Mouse (Mus musculus): ENCODE measurements around the gene Txnrd2.

Gene Txnrd2

DNA sequence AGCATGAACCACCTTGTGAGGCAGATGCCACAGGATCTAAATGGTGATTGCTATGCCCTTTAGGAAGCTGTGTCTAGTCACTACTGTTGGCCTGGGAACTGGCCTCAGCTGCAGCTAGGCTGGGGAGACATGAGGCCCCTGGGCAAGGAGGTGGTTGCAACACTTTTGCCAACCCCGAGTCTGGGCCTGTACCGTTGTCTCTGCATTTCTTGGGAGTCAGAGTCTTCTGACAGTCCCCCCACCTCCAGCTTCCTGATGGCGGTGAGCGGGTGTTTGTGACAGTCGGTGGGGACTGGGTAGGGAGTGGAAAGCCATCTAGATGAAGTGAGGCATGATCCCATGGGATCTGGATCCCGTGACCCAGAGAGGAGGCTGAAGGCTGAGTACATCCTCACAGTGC is 29.2 kb downstream of the Txnrd2 start:
- DNase-seq = no peak

DNA sequence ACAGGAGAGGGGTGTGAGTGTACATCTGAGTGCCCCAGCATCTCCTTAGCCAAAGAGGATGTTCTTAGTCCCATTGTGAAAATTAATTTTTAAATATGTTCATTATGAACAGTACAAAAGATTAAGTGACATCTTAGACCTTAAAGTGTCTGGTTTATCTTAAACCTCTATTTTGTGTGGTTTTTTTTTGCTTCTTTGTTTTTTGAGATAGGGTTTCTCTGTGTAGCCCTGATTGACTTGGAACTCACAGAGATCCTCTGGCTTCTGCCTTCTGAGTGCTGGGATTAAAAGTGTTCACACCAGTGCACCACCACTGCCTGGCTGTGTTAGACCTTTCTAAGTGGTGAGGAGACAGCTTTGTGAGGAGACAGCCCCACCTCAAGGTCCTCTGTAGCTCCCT is 32.5 kb downstream of the Txnrd2 start:
- DNase-seq = no peak

GRCm38 (mm10) chr16:18459335-18459954 is 33.3 kb downstream of the Txnrd2 start:
- DNase-seq = no peak

DNA sequence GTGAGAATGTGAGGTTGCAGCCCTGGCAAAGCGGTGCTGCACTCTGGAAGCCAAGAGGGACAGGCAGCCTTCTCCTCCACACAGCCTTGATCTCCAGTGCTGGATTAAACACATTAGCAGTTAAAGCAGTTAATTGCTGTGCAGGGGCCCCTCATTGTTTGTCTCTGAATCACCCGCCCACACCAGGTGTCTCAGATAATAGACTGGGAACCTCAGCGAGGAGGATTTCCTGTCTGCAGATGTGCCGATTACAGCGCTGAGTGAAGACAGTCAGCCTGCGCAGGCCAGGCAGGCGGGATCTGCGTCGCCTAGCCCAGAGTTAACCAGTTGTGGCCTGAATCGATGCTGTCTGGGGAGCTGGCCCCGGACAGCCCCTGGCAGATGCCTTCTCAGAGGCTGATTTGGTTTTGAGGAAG is 33.8 kb downstream of the Txnrd2 start:
- no peak for DNase-seq

GRCm38 (mm10) chr16:18460826-18461225 is 34.6 kb downstream of the Txnrd2 start:
- DNase-seq = no peak

DNA sequence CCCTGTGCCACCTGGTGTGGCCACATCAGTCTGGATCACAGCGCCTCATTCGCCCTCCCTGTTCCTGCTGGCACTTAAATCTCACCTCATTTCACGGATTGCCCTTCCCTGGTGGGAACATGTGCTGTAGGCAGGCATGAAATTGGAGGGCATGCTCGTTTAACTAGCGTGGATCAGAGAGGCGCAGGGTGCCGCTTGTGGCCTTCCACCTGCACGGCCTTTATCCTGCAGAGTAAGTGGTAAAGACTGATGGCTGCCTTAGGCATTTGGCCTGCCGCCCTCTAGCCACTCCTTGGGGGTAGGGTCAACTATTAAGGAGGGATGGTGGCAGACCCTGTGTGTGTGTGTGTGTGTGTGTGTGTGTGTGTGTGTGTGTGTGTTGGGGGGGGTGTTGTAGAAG is 35.8 kb downstream of the Txnrd2 start:
- DNase-seq = no peak

DNA sequence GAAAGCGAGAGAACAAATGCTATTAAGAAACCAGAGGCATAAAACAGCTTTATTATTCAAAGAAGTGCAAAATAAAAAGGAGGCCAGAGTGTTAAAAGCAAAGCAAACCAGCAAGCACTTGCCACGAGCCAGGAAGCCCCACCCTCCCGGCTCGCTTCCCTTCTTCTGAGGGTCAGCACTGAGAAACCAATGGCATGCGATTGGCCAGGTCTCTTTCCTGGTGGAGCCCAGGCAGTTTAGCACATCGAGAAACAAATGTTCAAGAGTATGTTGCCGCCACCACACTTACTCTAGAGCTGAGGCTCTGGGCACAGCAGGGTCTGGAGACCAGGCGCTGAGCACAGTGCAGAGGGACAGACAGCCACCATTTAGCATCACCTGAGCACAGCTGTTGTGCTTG is 36.4 kb downstream of the Txnrd2 start:
- no peak for DNase-seq

DNA sequence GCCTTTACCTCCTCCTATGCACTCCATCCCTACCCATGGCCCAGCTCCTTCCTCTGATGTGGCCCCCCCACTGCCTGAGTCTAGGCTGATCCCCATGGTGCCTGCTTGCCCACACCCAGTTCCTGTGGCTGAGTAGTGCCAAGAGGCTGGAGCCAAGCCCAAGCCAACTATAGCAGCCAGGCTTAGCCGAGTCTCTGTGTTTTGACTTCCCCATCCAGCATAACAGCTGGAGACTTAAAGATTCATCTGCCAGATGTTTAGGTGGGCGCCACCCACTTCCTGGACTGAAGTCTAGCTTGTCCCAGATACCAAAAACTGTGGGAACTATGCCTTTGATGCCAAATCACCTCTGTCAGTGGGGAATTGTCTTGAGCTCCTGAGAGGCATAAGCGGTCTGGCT is 38.1 kb downstream of the Txnrd2 start:
- DNase-seq = no peak

DNA sequence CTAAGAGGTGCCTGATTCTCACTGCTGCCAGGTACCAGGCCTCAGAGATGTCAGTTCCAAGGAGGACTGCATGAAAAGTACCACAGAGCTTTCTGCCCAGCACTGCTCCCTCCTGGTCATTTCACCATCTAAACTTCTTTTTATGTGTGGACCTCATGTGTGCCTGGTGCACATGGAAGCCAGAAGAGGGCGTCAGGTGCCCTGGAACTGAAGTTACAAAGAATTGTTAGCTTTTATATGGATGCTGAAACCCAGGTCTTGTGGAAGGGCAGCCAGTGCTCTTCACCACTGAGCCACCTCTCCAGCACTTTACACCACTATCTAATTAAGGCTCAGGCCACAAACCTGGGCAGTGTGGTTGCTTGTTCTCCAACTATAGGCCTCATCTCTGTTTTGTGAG is 44.6 kb downstream of the Txnrd2 start:
- DNase-seq = no peak

DNA sequence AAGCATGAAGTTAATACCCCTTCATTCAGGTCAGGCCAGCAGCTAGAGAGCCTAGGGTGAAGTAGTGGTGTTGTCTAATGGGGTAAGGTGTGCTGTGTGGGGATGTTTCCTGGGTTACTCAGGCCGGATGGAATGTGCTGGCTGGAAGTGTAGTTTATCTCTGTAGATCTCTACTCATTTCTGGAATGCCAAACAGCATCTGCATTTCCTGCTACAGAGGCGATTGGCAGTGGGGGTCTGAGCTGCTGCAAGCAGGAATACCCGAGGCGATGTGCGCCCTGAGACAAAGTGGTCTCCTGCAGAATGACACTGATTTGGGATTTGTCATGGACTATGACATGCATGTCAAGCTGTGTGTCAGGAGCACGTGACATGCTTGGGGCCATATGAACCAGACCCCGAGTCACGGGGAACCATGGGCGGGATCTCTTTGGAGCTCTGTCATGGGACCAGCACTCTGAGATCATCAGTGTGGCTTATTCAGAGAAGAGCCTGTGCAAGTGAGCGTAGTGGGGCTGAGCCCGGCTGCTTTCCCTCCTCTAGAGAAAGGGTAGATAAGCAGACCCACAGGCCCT is 45.3 kb downstream of the Txnrd2 start:
- no peak for DNase-seq

DNA sequence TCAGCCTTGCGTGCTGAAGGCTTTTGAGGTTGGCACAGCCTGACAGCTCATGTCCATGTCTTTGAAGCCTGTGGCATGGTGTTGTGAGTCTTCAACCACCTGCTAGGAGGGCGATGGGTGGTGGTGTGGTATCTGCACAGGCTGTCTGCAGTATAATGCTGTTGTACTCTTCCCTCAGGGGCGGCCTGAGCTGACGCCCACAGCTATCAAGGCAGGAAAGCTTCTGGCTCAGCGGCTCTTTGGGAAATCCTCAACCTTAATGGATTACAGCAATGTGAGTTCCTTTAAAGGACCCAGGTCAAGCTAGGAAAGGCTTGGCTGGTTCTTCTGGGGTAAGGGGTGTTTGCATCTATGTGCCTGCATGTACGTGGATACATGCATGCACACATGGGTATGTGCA is 45.8 kb downstream of the Txnrd2 start:
- DNase-seq = no peak

DNA sequence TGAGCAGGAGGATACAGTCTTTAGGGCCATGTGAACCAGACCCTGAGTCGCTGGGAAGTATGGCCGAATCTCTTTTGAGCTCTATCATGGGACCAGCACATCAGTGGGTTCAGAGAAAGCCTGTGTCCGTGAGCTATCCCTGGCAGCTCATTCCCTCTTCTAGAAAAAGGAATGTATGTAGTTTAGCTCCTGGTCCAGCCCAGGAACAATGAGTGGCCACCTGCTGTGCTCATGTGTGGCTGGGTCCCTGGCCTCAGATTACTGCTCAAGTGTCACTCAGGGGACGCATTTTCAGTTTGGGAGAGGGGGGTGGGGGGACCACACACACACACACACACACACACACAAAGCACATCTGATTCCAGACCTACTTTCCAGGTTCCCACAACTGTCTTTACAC is 46.2 kb downstream of the Txnrd2 start:
- no peak for DNase-seq

DNA sequence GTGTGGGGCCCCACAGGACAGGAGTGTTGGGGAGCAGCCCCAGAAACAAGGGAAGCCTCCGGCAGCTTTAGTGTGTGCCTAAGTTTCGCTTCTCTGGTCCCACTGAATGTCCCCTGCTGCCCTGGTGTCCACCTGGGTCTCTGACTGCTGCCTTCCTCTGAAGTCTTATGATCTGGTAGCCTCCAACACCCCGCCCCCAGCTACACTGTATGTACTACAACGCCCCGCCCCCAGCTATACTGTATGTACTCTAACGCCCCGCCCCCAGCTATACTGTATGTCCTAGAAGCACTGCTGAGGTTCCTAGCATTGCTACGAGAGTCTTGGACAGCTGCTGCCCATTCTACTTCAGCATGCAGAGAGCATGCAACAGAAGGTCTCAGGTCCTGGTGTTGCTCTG is 46.8 kb downstream of the Txnrd2 start:
- no peak for DNase-seq

GRCm38 (mm10) chr16:18474021-18474420 is 47.8 kb downstream of the Txnrd2 start:
- DNase-seq = no peak

DNA sequence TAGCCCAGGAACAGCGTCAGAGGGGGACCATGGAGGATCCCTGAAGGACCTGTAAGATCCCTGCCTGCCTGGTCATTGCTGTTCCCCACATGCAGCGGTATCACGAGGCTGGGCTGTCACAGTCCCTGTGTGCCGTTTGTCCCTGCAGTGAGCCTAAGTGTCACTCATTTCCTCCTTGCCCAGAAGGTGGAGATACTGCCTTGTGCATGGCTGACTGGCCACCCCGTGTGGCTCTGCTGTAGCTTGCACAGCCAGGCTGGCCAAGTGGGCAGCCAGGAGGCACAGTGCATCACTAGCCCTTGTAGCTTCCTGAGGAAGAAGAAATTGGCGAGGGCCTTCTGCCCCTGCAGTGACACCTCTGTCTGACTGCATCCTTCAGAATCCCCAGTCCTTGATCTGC is 51.8 kb downstream of the Txnrd2 start:
- no peak for DNase-seq

DNA sequence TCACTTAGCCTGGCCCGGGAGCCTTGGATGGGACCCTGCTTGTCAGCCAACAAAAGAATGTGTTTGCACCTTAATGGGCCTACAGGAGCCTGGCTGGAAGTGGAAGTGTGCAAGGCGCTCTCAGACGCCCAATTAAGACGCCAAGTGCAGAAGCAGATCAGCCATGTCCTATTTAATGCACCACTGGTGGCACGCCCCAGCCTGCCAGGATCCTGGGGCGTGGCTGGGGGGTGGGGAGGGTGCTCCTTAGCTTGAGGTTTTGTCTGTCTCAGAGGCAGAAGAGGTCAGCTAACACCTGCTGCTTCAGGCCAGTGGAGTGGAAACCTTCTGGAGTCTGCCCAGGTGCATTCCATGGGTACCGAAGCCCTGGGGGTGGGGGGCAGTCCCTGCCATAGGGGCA is 53.5 kb downstream of the Txnrd2 start:
- no peak for DNase-seq

DNA sequence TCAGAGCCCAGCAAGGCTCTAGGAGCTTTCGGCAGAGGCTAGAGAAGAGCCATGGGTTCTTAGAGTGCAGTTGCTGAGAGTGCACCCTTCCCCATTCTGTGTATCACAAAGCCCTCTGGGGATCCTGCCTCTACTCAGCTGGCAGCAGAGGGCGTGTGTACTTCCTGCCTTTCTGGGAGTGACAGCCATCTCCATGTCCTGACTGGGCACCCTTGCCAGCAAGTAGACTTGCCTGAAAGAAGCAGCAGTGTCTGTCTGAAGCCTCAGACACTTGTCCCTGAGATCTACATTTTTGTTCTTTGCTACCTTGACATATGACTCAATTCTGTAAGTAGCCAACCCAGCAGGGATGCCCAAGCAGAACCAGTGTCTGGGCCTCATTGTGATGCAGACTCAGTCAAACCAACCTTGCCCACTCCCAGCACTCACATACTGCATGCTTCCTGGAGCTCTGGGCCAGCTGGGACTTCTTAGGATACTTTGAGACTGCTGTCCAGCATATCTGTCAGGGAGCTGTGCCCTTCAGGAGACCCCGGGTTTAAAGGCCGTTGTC is 54.8 kb downstream of the Txnrd2 start:
- DNase-seq = no peak

DNA sequence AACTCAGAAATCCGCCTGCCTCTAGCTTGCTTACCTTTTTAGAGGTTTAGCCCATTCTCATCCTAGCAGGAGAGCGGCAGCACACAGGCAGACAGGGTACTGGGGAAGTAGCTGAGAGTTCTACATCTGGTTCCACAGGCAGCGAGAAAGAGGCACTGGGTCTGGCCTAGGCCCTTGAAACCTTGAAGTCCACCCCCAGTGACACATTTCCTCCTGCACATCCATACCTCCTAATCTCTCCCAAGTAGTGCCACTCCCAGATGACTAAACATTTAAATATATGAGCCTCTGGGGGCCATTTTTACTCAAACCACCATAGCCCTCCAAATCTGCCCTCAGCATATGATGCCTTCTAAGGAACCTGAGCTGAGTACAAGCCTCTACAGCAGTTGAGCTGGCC is 56.2 kb downstream of the Txnrd2 start:
- no peak for DNase-seq

DNA sequence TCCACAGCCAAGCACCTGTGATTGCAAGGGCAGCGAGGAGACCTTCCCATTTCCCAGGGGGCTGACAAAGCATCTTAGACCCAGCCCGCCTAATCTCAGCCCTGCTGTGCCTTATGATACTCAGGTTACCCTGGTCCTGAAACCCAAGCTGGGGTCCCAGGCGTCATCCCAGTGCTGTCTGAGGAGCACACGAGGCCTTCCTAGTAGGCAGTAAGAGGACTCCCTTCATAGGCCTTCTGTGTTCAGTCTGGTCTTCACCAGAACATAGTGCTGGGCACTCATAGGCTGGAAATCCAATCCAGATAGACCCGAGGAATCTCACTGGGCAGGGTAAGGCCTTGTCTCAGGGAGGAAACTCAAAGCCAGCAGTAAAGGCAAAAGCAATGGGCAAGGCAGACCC is 57.7 kb downstream of the Txnrd2 start:
- DNase-seq = no peak

DNA sequence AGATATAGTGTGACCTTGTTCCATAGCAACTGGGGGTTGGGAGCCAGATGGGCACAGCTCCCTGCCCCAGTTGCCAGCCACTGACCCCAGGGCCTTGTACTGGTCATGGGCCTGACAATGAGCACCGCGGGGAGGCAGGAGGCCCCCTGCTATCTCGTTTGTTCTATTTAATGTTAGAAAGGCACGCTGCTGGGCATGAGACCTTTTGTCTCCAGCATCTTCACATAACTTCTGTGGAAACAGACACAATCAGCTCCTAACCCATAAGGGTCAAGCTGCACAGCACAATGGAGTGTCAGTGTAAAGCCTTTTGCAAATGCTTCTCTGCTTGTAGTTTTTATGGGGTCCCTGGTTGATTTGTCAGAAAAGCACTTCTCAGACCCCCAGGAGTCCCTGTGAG is 58.2 kb downstream of the Txnrd2 start:
- no peak for DNase-seq

GRCm38 (mm10) chr16:18484794-18485435 is 58.7 kb downstream of the Txnrd2 start:
- DNase-seq = no peak

DNA sequence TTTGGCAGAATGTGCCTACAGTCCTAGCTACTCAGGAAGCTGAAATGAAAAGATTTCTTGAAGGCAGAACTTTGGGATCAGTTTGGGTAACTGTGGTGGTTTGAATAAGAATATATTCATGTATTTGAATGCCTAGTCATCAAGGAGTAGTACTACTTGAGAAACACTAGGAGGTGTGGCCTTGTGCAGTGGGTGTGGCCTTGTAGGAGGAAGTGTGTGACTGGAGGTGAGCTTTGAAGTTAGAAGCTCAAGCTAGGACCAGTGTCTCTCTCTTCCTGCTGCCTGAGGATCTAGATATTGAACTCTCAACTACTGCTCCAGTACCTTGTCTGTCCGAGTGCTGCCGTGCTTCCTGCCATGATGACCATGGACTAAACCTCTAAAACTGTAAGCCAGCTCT is 59.9 kb downstream of the Txnrd2 start:
- no peak for DNase-seq

DNA sequence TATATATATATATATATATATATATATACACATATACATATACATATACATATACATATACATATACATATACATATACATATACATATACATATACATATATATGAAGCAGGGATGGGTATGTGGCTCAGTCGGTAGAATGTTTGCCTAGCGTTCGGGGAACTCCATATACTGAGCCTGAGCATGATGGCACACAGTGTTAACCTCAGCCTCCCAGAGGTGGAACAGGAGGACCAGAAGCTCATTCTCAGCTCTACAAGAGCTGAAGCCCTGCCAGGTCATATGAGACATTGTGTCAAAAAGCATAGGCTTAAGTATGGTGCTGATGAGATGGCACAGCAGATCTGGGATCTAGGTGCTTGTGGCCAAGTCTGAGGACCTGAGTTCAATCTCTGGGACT is 64.1 kb downstream of the Txnrd2 start:
- DNase-seq = no peak

DNA sequence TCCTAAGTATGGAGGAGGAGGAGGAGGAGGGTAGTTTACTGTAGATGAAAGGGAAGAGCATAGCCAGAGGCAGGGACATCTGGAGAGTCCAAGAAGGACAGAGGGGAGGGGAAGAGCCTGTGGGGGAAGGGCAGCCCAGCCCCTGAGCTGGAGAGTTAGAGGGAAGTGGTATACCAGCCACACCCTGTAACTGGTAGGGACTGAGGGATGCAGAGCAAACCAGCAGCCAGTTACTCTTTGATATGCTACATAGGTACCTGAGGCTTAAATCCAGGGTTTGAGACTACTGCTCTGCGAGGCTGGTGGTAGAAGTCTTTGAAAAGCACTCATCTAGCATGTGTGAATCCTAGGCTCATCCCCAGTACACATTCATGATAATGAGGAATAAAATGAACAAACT is 64.7 kb downstream of the Txnrd2 start:
- no peak for DNase-seq

Measured in cerebellum, postnatal 14 days (tissue).